8 mouse cellular contexts compared by ENCODE assay signal in genomic region chr5:28465099-28465406, GRCm38 (mm10). TPM values are rescaled to one million over a fixed set of nuclear protein-coding genes. Genes with fewer than 3 reads are reported as not detected.
DNase-seq lines count a peak whose midpoint lies in the region; ATAC-seq and TF ChIP-seq lines count a peak whose summit lies in the region.

No protein-coding gene starts in this region.

- no peak for TF ChIP-seq POLR2A in kidney, adult 2 months (IDR thresholded peaks at IDR 0.05; ENCODE audit: low read depth, low read length)
- TF ChIP-seq POLR2A in thymus, adult 2 months (IDR thresholded peaks at IDR 0.05; ENCODE audit: control insufficient read depth, extremely low read depth, insufficient read depth, low read length, poor library complexity), result no peak

- no peaks in the 10 kb centered on the region for H3K36me3 ChIP-seq in embryonic facial prominence, embryonic 15.5 days
- no peaks in the 10 kb centered on the region for H3K36me3 ChIP-seq in kidney, adult 2 months (ENCODE audit: control insufficient read depth, insufficient read depth, low read length)
- no peaks in the 10 kb centered on the region for H3K36me3 ChIP-seq in liver, embryonic 12.5 days
- H3K36me3 ChIP-seq in thymus, adult 2 months (ENCODE audit: control insufficient read depth, insufficient read depth, low read length), result no peaks in the 10 kb centered on the region

- TF ChIP-seq CTCF in kidney, adult 2 months (conservative IDR thresholded peaks at IDR 0.05; ENCODE audit: insufficient read depth, insufficient read length, low read depth, low read length), result no peak
- TF ChIP-seq CTCF in thymus, adult 2 months (IDR thresholded peaks at IDR 0.05; ENCODE audit: borderline replicate concordance, control insufficient read depth, extremely low read depth, insufficient read depth, low read length, poor library complexity), result no peak

- no peak overlapping the region for H3K27ac ChIP-seq in embryonic facial prominence, embryonic 15.5 days (replicated peaks)
- H3K27ac ChIP-seq in kidney, adult 2 months (ENCODE audit: insufficient read depth, low read depth, low read length), result no peak overlapping the region
- H3K27ac ChIP-seq in liver, embryonic 12.5 days, result no peak overlapping the region
- no peak overlapping the region for H3K27ac ChIP-seq in thymus, adult 2 months (ENCODE audit: control insufficient read depth, insufficient read depth, low read length)

- DNase-seq in lung, adult 18-20 months, result peak; percentile 15 to 32
- no peak for DNase-seq in lung, postnatal 25 days (ENCODE audit: low spot score)
- DNase-seq in kidney, adult 2 months, result peak; percentile 37
- DNase-seq in retina, embryonic 14.5 days (ENCODE audit: low spot score), result peak; percentile 51
- no peak for DNase-seq in thymus, adult 2 months
- no peak for DNase-seq in gastrocnemius, postnatal 25 days

- no peak for ATAC-seq in embryonic facial prominence, embryonic 15.5 days (ENCODE audit: insufficient number of reproducible peaks, low FRiP score, low TSS enrichment, low read depth)
- ATAC-seq in liver, embryonic 12.5 days, result no peak

- no peaks in the 10 kb centered on the region for H3K9me3 ChIP-seq in embryonic facial prominence, embryonic 15.5 days (replicated peaks)
- no peaks in the 10 kb centered on the region for H3K9me3 ChIP-seq in liver, embryonic 12.5 days (replicated peaks)

- no peak overlapping the region for H3K9ac ChIP-seq in embryonic facial prominence, embryonic 15.5 days
- H3K9ac ChIP-seq in liver, embryonic 12.5 days, result no peak overlapping the region

- peak overlapping the region; percentile 91 for H3K4me2 ChIP-seq in embryonic facial prominence, embryonic 15.5 days (replicated peaks)
- H3K4me2 ChIP-seq in liver, embryonic 12.5 days, result peak overlapping the region; percentile 63

- H3K27me3 ChIP-seq in embryonic facial prominence, embryonic 15.5 days, result peaks cover 100% of the 10 kb centered on the region
- no peaks in the 10 kb centered on the region for H3K27me3 ChIP-seq in kidney, adult 2 months (replicated peaks; ENCODE audit: control insufficient read depth, insufficient read depth, low read length)
- peaks cover 100% of the 10 kb centered on the region for H3K27me3 ChIP-seq in liver, embryonic 12.5 days (replicated peaks)
- peaks cover 4% of the 10 kb centered on the region; the same call in 1 of the 2 replicates for H3K27me3 ChIP-seq in thymus, adult 2 months (ENCODE audit: control insufficient read depth, insufficient read depth, low read length)

- H3K4me1 ChIP-seq in embryonic facial prominence, embryonic 15.5 days, result peaks cover 36% of the 10 kb centered on the region
- 0 out of 2 replicates have a peak, but pooled peaks cover 4% of the 10 kb centered on the region for H3K4me1 ChIP-seq in kidney, adult 2 months (ENCODE audit: control insufficient read depth, insufficient read depth, low read length)
- no peaks in the 10 kb centered on the region for H3K4me1 ChIP-seq in liver, embryonic 12.5 days
- no peaks in the 10 kb centered on the region for H3K4me1 ChIP-seq in thymus, adult 2 months (replicated peaks; ENCODE audit: control insufficient read depth, insufficient read depth, low read length)

- under 1% methylated on average over 29 of the region's 29 CpGs for WGBS in embryonic facial prominence, embryonic 15.5 days
- WGBS in kidney, adult 2 months, result under 1% methylated on average over 29 of the region's 29 CpGs
- 3% methylated on average over 28 of the region's 29 CpGs for WGBS in liver, embryonic 12.5 days (ENCODE audit: insufficient replicate concordance)
- WGBS in thymus, adult 2 months, result 9% methylated on average over 28 of the region's 29 CpGs

- H3K4me3 ChIP-seq in embryonic facial prominence, embryonic 15.5 days (replicated peaks), result peak overlapping the region; percentile 50
- peak overlapping the region; percentile 68 for H3K4me3 ChIP-seq in kidney, adult 2 months (ENCODE audit: insufficient read depth, low read depth, low read length)
- peak overlapping the region; percentile 44 for H3K4me3 ChIP-seq in liver, embryonic 12.5 days
- no peak overlapping the region for H3K4me3 ChIP-seq in thymus, adult 2 months (ENCODE audit: control insufficient read depth, insufficient read depth, low read length)

RNA-seq across cellular contexts. Expression of gene Shh, which starts 2.0 kb away (rescaled TPM):
- 2.2 and 2.9 TPM in 2 replicates for polyA plus RNA-seq in embryonic facial prominence, embryonic 15.5 days (2015; fragmentation: Nextera tagmentation; extraction: Ambion mirVana)
- polyA plus RNA-seq in kidney, adult 2 months (2012; rRNA removed), result 0.69 and 1.1 TPM in 2 replicates
- not detected in 2 replicates for polyA plus RNA-seq in liver, embryonic 12.5 days (2016; fragmentation: Nextera tagmentation; extraction: Ambion mirVana)
- 0.05 TPM in 1 of 2 replicates, not detected in the other for polyA plus RNA-seq in thymus, adult 2 months (2012; rRNA removed)
- total RNA-seq in gastrocnemius, postnatal 25 days (2021), result not detected

Comparison
In these comparisons a context has a peak if more than half of its experiments do, and no peak if none do; other contexts are left out.
1. DNase-seq: peak in lung, adult 18-20 months (2 of 2), kidney, adult 2 months (single experiment) and retina, embryonic 14.5 days (single experiment); none in lung, postnatal 25 days (single experiment), thymus, adult 2 months (single experiment) and gastrocnemius, postnatal 25 days (single experiment).